Mouse (Mus musculus): ENCODE results near the gene Pfkfb3. TPM values are rescaled to one million over a fixed set of nuclear protein-coding genes. Genes with fewer than 3 reads are reported as not detected.

Pfkfb3 gene
- 3.4 and 20.4 TPM in 2 replicates for polyA plus RNA-seq (2015; fragmentation: Nextera tagmentation; extraction: Ambion mirVana)

DNA sequence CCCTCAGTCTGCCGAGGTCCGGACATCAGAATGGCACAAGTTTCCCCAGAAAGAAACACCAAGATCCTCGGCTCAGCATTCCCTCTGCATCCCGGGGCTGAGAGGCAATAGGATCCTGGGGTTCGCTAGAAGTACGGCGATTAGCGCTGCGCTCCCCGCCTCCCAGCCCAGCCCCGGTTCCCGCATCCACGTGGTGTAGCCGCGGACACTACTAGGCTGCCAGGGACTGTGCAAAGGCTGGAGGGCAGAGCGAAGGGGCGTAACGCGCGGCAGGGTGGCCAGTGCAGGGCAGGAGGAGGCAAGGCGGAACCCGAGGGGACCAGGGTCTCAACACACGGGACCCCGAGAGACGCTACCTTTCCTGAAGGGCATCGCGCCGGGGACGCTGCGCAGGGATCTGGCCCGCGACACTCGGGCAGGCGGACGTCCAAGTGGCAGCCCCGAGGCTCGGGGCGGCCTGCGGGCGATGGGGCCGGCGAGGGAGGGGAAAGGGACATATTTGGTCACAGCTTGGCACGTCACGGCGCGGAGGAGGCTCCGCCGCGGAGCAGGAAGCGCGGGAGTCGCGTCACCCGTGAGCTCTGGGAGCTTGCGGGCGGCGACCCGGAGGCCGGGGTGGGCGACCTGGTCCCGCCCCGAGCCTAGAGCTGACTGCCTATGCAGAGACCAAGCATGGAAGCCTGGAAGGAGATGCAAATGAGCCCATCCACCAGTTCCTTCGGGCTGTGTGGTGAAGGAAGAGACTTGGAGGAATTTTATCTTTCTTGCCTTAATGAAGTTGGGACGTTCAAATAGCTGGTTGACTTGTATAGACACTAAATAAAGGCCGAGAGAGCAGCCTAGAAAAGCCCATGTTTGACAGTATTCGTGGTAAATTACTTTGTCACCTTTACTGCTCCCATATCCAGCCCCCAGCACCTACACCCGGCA is at the start of gene Pfkfb3:
Gene Pfkfb3 (minus strand): TSS at position 607 of the 930 bp plus-strand sequence.

Other genes with a start within 250 kb of the Pfkfb3 start
- 71.3 and 75.6 TPM in 2 replicates for gene Rbm17, start 50.1 kb upstream of the Pfkfb3 start, polyA plus RNA-seq (2015; fragmentation: Nextera tagmentation; extraction: Ambion mirVana)
- gene Gm17490, start 72.2 kb upstream of the Pfkfb3 start, polyA plus RNA-seq (2015; fragmentation: Nextera tagmentation; extraction: Ambion mirVana), result not detected in 2 replicates
- gene Il2ra, start 88.7 kb upstream of the Pfkfb3 start, polyA plus RNA-seq (2015; fragmentation: Nextera tagmentation; extraction: Ambion mirVana), result 0.11 and 0.12 TPM in 2 replicates
- 9.1 and 10.3 TPM in 2 replicates for gene Il15ra, start 151.2 kb upstream of the Pfkfb3 start, polyA plus RNA-seq (2015; fragmentation: Nextera tagmentation; extraction: Ambion mirVana)
- 62.3 and 71.1 TPM in 2 replicates for gene Fbh1, start 223.5 kb upstream of the Pfkfb3 start, polyA plus RNA-seq (2015; fragmentation: Nextera tagmentation; extraction: Ambion mirVana)
- gene Ankrd16, start 223.8 kb upstream of the Pfkfb3 start, polyA plus RNA-seq (2015; fragmentation: Nextera tagmentation; extraction: Ambion mirVana), result 22.4 and 28.6 TPM in 2 replicates